Mouse (Mus musculus): Measurements from ENCODE around the gene Snapc5.
"Not testable (repeated sequence)": the region's sequence is repeated elsewhere in the genome, so short reads cannot be mapped to it uniquely, and the experiment has no call there.

Gene Snapc5

DNA sequence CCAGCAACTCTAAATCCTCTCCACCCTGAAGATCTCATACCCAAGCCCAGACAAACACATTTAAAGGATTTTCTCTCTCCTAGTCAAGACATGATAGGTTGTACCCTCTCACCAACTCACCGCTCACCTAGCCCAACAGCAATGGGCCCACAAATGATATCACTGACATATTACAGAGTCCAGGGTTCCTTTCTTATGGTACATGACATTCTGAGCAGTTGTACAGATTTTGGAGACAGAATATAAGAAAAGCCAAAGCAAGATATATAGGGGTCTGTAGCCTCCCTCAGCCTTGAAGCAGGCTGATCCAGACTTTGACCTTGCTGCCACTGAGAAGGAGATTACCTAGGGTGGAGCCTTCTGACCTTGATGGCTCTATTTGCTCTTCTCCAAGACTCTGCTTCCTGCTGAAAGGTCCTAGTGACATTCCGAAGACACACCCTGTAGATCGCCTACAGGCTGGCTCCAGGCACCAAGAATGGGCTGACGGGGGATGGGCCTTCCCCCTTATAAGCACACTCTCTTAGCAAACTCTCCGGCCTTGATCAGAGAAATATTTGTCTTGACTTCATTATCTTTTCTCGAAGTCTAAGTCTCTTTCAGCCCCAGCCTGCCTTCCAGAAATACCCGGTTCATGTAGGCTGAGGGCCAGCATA lies 19.8 kb downstream of the Snapc5 start:
- not testable (repeated sequence) for DNase-seq (ENCODE audit: low read depth, low spot score)

DNA sequence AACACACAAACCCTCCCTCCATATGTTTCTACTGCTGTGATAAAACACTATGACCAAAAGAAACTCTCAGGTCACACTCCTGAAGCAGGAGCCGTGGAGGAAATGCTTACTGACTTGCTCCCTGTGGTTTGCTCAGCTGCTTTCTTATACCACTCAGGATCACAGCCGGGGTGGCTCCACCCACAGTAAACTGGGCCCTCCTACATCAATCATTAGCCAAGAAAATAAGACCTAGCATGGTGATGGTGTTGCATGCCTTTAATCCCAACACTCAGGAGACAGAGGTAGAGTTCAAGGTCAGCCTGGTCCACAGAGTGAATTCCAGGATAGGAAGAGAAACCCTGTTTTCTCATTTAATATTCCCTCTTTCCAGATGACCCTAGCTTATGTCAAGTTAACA lies 20.8 kb downstream of the Snapc5 start:
- DNase-seq (ENCODE audit: low read depth, low spot score): no peak

DNA sequence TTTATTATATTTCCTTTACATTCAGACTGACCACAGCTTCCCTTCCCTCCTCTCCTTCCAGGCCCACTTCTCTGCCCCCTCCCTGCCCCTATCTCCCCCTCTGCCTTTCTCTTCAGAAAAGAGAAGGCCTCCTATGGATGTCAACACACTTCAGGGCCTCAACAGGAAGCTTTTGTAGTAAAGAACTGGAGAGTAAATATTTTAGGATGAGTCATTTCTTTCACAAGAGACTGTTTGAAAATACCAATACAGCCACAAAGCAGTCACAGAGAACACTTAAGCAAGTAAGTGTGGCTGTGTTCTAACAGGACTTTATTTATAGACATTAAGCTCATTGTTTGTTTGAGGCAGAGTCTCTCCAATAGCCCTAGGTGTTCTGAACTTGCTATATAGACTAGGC lies 23.3 kb downstream of the Snapc5 start:
- no peak for DNase-seq (ENCODE audit: low read depth, low spot score)

DNA sequence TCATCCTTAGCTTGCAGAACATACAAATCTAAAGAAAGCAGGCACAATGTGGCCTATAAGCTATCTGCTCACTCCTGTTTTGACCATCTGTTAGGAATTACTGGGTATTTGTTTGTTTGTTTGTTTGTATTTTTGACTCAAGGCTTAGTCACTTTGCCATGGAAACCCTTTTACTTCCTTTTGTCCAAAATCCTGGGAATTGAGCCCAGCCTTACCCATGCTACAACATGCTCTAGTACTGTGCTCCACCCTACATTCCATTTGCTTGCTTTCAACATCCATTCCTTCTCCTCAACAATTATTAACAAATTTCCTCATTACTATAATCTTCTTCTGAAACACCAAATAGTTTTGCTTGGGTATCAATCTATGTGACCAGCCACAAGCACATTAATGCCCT lies 23.8 kb downstream of the Snapc5 start:
- DNase-seq (ENCODE audit: low read depth, low spot score): no peak

DNA sequence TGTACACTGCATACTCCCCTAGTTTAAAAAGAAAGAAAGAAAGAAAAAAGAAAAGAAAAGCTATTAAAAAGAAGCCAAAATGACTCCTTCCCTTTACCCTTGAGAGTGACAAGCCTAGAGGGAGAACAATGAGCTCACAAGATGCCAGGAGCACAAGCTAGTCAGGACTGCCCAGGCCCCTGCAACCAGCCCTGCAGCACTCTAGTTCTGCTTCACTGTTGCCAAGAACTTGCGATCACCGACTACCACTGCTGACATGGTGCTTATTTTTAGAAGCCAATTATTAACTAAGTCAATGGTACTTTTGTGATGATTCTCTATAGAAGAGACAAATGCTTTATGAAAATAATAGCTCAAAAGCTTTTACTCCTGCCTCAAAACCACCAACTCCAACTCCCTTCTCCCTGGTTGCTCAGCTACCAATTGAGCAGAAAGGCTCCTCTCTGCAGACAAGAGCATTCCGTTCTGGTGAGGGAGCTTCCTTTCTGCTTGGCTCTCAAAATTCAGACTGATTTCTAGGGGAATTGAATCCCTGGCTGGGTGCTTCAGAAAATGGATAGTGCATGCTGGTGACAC lies 28.5 kb downstream of the Snapc5 start:
- DNase-seq (ENCODE audit: low read depth, low spot score): no peak

DNA sequence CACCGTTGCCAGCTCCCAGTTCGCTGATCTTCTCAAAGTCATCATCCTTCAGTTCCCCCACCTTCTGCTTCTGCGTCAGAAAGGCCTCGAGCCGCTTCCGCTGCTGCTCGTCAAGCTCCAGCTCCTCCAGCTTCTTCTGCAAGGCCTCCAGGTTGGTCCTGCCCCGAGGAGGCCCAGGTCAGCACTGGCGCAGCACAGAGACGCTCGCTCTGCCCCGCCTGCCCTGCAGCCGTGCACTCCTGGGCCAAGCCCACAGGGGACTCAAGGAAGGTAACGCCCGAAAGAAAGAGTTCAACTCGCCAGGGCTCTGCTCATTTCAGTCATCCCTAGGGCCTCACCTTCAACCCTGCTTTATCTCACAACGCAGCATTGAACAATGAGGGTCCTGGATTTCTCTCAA lies 35.4 kb downstream of the Snapc5 start:
- no peak for DNase-seq (ENCODE audit: low read depth, low spot score)

DNA sequence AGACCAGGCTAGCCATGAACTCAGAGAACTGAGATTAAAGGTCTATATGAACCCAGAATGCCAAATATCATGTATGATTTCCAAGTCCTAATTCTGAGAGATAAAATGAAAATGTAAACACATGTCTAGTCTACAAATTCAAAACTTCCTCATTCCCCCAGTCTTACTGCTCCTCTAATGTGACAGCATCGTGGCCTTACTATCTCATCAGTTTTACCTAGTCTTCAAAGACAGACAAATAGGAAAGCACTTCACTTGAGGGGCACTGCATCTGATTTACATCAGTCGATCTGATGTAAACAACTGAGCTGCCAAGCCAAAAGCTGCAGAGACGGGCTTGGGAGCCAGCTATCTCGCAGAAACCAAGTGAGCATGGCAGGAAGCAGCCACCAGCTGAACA lies 37.0 kb downstream of the Snapc5 start:
- DNase-seq (ENCODE audit: low read depth, low spot score): no peak

DNA sequence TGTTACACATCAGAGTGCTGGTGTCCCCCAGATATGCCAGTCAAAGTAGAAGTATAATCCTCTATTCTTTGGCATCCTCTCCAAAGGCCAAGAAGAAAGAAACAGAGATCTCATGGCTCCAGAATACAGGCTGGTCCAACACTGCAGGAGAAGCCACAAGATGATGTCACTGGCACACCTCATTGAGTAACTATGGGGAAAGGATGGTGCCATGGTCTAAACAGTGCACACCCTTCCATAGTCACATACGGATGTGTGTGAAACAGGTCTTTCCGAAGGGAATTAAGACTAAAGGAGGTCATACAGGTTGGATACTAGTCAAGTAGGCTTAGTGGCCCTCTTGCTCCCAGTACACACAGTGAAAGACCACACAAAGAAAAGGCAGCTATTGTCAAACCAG lies 37.6 kb downstream of the Snapc5 start:
- no peak for DNase-seq (ENCODE audit: low read depth, low spot score)

DNA sequence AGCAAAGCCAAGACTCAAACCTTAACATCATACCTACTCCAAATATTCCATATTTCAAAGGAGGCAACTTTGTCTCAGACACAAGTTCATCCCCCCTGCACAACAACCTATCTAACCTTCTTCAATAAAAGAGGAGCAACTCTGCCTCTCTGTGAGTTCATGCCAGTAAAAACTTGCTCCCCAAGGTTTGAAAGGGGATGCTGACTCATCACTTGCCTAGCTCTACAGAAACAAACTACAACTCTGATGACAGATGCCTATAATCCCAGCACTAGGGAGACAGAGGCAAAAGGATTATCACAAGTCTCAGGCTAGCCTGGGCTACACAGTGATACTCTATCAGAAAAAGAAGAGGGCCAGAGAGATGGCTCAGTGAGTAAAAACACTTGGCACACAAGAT lies 38.8 kb downstream of the Snapc5 start:
- no peak for DNase-seq (ENCODE audit: low read depth, low spot score)

DNA sequence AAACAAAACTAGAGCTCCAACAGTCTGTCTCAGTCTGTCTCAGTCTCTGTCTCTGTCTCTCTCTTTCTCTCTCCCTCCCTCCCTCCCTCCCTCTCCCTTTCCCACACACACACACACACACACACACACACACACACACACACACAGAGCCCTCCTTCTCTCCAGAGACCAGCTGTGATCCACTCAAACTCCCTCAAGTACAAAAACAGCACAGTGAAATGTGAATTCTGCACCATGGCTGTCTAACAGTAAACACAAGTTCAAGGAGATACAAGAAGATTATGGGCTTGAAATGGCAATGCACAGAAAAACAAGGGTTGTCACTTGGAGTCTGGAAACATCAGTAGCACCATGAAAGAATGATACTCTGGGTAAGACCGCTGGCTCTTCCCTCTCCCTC lies 40.2 kb downstream of the Snapc5 start:
- DNase-seq (ENCODE audit: low read depth, low spot score): no peak

DNA sequence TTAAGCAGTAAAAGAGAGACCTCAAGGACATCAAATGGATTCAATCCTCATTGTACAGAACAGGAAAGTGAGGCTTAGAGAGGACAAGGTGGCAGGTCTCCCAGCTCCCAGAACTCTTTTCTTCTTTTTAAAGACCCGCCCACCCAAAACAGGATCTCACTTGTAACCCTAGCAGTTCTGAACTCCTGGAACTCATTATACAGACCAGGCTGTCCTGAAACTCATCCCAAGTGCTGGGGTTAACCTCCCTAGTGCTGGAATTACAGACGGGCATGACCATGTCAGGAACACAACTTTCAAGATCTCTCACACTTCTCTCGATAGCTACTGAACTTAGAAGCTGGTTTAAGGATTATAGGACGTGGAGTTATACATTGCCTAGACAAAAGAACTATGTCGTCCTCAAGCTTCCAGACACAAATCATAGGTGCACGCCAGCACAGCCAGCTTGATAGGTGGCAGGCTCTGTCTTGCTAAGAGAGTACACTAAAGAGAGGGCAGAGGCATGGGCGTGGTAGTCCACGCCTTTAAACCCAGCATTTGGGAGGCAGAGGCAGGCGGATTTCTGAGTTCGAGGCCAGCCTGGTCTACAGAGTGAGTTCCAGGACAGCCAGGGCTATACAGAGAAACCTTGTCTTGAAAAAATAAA lies 40.8 kb downstream of the Snapc5 start:
- no peak for DNase-seq (ENCODE audit: low read depth, low spot score)

DNA sequence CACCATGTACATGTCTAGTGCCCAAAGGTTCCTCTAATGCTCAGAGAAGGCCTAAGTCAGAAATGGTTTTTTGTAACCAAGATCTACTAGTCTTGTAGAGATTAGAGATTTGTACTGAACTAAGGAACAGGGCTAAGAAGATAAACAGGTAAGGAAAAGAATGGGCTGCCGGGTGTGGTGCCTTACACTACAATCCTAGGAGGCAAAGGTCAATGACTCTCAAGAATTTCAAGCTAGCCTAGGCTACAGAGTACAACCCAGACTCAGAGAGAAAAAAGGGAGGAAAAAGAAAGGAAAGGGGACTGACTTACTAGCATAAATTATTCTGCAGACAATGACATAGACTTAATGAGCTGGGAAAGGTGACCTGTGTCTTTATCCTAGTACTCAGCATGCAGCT lies 41.5 kb downstream of the Snapc5 start:
- no peak for DNase-seq (ENCODE audit: low read depth, low spot score)

DNA sequence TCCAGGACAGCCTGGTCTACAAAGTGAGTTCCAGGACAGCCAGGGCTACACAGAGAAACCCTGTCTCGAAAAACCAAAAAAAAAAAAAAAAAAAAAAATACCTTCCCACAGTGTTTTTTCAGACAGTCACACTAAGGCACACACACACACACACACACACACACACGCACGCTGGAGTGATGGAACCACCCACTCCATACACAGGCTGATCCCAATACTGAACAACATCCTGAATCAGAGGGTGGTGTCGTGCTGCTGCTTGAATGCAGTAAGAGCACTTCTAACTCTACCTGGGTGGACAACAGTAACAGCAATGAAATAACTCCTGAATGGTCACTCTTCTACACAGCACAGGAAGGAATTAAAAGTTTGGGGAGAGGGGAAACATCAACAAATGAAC lies 42.4 kb downstream of the Snapc5 start:
- no peak for DNase-seq (ENCODE audit: low read depth, low spot score)

DNA sequence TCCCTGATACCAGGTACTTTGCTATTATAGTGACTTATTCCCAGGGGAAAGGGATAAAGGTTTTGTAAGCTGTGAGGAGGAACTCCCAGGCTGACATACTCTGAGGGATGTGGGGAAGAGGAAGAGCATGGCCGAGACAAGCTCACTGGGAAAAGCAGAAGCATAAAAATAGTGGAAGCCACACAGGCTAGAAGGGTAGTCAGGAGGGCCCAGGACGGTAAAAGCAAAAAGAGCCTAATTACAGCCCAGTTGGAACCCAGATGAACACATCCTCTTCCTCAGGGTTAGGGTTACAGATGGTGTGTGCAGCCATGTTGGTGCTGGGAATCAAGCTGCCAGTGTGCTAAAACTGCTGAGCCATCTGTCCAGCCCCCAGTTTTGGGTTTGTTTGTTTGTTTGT lies 43.0 kb downstream of the Snapc5 start:
- DNase-seq (ENCODE audit: low read depth, low spot score): no peak

DNA sequence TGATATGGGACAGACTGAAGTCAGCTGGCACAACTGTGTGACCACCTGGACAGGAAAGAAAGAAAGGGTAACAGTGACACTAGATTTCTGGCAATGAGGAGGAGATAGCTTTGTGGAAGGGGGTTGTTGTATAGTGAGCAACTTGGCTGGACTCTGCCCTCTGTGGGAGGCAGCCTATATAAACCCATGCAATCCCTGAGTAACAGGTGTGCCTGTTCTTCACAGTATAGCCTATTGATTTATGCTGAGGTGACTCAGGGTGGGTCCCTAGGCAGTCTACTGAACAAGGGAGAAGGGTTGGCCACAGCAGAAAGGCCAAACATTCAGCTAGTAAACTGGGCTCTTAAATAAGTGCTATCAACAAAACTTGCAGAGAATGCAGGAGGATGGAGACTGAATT lies 46.7 kb downstream of the Snapc5 start:
- no peak for DNase-seq (ENCODE audit: low read depth, low spot score)

DNA sequence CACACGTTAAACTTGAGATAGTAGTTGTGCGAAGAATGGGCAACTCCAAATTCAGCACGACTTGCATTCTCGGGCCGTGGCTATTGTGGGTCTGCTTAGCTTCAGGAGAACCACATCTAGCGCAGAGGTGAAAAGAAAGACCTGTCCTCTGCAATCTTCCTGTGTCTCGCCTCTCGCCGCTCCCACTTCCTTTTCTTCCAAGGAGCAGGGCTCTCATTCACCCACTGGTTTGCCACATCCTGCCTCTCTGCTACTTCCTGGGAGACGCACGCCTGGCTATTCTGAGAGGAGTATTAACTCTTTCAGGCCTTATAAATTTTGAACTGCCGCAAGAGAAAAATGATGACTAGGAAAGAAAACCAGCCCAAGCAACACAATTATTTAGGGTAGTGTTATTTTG lies 48.7 kb downstream of the Snapc5 start:
- DNase-seq (ENCODE audit: low read depth, low spot score): no peak

DNA sequence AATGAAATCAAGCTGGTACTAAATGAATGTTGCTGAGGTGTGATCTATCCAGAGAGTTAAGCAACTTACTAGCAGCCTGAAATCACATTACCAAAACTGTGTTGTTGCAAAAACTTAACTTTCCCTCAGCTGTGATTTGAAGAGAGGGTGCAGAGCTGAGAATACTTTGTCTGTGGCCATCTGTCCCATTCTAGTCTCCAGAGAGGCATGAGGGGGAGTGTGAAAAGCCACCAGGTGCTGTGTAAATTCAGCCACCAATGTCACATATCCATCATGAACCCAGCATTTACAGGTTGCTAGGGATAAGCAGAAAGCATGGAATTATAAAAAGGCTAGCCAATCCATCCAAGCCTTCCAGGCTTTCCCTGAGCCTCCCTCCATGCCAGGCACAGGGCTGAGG lies 49.9 kb downstream of the Snapc5 start:
- DNase-seq (ENCODE audit: low read depth, low spot score): no peak

DNA sequence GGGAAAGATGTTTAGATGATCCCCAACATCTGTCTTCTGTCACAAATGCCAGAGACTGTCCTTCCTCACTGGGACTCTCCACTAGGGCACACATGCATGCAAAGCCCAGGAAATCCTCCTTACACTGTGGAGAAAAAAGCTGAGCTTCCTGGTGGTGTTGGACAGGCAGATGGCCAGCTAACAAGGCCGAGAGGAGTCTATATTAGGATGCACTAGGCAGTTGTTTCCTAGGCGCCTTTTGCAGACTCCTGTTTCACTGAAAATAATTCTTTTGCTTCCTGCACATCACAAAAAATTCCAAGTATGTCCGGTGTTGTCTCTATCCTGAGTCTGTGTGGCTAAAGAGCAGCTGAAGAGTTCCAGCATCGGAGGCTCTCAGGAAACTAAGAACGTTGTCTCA lies 52.1 kb downstream of the Snapc5 start:
- no peak for DNase-seq (ENCODE audit: low read depth, low spot score)

DNA sequence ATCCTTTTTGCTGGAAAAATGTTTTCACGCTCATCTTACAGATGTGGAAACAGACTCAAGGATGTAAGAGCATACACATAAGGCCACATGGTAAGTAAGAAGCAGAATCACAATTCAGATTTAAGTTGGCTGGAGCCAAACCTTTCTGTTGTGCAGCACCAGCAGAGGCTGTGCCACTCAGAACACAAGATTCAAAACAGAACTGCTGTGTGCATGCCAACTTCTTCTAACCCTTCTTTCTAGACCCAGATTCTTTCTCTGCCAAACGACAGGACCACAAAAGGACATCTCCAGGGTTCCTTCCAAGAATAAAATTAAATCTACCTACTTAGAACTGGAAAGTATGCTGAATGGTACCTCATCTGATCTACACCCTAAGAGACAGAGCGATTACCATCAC lies 52.6 kb downstream of the Snapc5 start:
- DNase-seq (ENCODE audit: low read depth, low spot score): no peak

DNA sequence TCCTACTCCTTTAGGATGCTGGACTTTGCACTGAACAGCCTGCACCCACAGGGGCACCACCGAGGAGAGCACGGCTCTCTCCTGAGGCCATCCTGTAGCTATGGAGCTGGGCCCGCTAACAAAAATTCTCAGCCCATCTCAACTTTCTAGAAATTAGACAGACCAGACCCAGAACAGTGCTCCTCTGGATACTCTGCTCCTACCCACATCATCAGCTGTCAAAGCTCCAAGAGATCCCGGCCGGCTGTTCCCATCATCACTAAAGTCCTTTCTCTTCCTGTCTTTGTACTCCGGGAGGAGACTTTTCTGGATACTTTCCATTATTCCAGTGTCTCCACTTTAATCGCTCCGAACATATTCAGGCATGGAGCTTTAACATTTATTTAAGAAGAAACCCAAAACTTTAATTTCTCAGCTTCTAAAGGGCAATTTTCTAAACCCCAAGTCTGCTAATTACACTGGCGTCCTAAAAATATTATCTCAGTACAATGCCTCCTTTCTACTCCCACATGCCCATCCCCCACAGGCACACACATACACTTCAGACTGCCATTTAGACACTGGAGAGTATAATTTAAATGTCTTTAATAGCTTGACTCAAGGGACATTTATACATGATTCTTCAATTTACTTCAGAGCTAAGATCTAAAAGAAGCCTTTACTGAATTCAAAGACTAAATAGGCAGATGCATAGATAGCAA lies 53.3 kb downstream of the Snapc5 start:
- DNase-seq (ENCODE audit: low read depth, low spot score): no peak

Data from skeletal muscle tissue, adult 2 months (tissue).